Mouse (Mus musculus): ENCODE measurements at regions not wholly inside any gene's neighbourhood (a gene's known extent, or its start where the extent isn't known, plus 50 kb on each side); places are given as distances from the start of the nearest gene placed in this dataset.
"Not testable (repeated sequence)": the region's sequence is repeated elsewhere in the genome, so short reads cannot be mapped to it uniquely, and the experiment has no call there.

- no peak for DNase-seq
Observed at GRCm38 (mm10) chrX:93888480-93888879, 56.5 kb upstream of the Pdk3 start.

- DNase-seq = no peak
Observed at GRCm38 (mm10) chrX:93888966-93889365, 57.0 kb upstream of the Pdk3 start.

- peak; percentile 77 for DNase-seq
Observed at GRCm38 (mm10) chrX:93889394-93890042, 57.5 kb upstream of the Pdk3 start.

- no peak for DNase-seq
Observed at GRCm38 (mm10) chrX:93896838-93897820, 65.1 kb upstream of the Pdk3 start.

GRCm38 (mm10) chrX:93903209-93903608, 65.2 kb upstream of the AU015836 start:
- DNase-seq = no peak

- DNase-seq = no peak
Observed at GRCm38 (mm10) chrX:93905531-93905930, 62.9 kb upstream of the AU015836 start.

- DNase-seq = peak; percentile 44 to 46
Observed at GRCm38 (mm10) chrX:93911087-93911840, 57.2 kb upstream of the AU015836 start.

- no peak for DNase-seq
Observed at GRCm38 (mm10) chrX:93915548-93915947, 52.9 kb upstream of the AU015836 start.

- not testable (repeated sequence) for DNase-seq
Observed at GRCm38 (mm10) chrX:93917367-93917766, 51.1 kb upstream of the AU015836 start.
